Mouse (Mus musculus) mouse trophoblast stem cell (cell line): ENCODE data around the gene Kcnj11.

ENCODE experiments used
- in situ Hi-C, 2 experiments: fragments of 300-500 bp; cut with MseI, MboI; formaldehyde crosslinking; loops; 2 replicates in 1 of 2; 3 replicates in 1 of 2; pipeline ENCODE4 v1.15.1; 2025

The Kcnj11 gene

DNA sequence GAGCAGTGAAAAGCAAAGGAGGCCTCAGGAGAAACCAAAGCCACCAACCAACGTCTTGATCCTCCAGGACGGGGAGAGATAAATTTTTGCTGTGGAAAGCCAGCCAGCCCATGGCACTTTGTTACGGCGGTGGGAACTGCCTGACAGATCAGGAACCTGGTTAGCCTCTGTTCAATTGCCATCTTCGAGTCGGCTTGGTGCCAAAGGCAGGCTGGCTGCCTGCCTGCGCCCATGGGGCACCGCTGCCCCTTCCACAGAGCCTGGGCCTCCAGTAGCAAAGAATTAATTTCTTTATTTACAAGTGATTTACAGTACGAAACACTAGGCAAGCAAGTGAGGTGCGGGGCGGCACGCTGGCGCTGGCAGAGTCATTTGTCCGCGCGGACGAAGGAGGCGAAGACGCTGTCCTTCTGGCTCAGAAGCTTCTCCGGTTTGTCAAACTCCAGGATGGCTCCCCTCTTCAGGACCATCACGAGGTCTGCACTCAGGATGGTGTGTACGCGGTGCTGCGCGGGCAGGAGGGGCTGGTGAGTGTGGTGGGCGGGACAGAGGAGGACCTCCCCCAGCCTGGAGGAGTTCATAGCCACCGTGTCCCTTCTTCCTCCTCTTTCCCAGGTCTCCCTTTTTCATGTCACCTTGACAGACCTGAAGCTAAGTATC lies 3.8 kb upstream of the Kcnj11 start:
- in situ Hi-C loops: loop anchor here in 1 of 2 experiments (10.0 kb wide), 1 partner anchor 120 kb away; no protein-coding TSS in a partner anchor

DNA sequence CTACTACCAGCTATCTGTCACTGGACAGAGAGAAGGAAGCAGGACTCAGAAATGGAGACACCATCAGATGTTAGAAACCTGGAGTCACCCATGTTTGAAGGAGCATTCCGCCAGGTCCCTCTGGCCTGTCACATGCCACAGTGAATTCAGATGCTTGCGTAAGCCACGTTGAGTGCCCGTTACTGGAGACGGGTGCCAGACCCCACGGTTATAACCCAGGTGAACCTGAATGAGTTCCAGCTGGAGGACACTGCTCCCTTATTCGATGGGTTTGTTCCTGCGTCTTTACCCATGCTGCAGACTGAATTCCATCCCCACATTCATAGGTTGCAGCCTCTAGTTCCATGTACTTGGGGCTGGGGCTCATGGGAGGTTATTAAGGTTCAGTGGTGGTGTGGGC lies 3.2 kb upstream of the Kcnj11 start:
- in situ Hi-C loops: loop anchor here in 1 of 2 experiments (10.0 kb wide), 1 partner anchor 121 kb away; no protein-coding TSS in a partner anchor

DNA sequence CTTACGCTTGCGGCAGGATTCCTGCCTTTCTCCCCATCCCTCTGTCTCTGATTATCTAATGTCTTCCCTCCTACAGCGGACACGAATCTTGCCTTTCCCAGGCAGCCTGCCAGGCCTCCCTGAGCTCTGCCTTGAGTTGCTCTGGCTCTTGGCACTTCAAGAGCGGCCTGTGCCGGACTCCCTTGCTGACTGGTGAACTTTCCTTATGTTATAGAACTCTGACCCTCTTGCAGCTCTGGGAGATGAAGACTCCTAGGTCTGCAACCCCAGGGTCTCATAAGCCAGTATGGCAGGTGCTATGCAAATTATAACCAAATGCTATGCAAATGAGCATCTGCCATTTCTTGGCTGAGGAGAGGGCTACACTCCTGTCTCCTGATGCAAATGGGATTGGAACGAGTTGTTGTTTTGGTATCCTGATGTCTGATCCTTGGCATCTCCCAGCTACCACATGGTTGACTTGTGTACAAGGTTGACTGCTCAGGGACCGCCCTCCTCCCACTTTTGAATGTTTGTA lies 2.6 kb upstream of the Kcnj11 start:
- in situ Hi-C loops: loop anchor here in 1 of 2 experiments (10.0 kb wide), 1 partner anchor 122 kb away; no protein-coding TSS in a partner anchor

DNA sequence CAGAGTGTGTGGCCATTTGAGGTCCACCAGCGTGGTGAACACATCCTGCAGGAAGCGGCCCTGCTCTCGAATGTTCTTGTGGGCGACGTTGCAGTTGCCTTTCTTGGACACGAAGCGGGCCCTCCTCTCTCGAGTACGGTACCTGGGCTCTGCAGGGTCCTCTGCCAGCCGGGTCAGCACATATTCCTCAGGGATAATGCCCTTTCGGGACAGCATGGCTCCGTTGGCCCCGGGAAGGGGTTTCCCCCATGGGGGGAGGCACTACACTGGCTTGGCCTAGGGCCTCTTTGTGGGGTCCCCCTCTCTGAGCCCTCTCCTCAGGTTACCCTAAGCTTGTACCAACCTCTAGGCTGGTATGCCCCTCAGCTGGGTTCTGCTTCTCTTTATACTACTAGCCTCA lies 882 bp downstream of the Kcnj11 start:
- in situ Hi-C loops: loop anchor here (5.0 to 10.0 kb wide), 3 partner anchors 83 to 128 kb away; partner anchors contain the start of gene Abcc8 (in 1 of the 2)

DNA sequence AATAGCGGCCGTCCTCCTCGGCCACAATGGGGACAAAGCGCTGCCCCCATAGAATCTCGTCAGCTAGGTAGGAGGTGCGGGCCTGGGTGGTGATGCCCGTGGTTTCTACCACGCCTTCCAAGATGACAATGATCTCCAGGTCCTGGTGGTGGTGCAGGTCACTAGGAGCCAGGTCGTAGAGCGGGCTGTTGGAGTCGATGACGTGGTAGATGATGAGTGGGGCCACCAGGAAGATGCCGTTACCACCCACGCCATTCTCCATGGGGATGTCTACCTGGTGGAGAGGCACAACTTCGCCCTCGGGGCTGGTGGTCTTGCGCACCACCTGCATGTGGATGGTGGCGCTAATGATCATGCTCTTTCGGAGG lies 1.7 kb downstream of the Kcnj11 start:
- in situ Hi-C loops: loop anchor here in 1 of 2 experiments (5.0 kb wide), 2 partner anchors 83 to 128 kb away; partner anchors contain the start of gene Abcc8

DNA sequence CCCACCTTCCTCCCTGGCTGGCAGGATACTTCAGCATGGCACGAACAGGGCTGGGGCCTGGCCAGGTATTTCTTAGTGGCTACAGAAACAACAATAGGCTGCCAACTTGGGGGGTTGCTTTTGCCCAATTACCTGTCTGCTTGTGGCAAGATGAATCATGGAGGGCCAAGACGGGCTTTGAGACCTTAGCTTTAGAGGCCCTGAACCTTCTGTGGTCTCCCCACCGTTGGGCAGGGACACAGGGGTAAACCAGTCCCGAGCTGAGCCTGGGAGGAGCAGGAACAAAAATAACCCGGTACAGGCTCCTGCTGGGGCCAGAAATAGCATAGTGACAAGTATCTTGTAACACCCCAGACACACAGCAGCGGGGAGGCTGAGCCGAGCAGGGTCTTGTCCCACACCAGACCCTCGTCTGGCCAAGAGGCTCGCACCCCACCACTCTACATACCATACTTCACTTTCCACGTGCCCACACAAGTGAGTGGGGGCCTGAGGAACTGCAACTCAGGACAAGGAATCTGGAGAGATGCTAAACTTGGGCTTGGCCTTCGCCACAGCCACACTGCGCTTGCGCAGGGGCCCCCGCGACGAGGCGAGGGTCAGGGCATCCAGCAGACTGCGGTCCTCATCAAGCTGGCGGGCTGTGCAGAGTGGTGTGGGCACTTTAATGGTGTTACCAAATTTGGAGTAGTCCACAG lies 2.2 kb downstream of the Kcnj11 start:
- in situ Hi-C loops: loop anchor here in 1 of 2 experiments (5.0 kb wide), 2 partner anchors 84 to 129 kb away; partner anchors contain the start of gene Abcc8

DNA sequence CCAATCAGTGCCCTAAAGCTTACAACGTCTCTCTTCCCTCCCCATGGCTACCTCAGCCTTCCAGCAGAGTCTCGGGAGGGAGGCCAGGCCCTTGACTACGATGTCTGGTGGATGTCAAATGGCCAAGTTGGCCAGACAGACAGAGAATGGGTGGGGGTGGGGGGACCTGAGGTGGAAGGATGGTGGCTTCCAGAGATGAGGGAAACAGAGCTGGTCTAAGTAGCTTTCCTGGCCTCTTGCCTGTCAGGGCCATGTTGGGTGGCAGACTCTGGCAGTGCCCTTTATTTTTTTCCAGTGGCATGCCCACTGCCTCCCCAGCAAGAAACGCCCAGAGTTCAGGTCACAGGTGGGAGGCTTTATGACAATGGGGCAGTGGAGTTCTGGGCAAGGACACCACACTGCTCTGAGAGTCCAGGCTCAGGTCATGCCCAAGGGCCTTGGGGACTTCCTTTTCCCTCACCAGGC lies 3.2 kb downstream of the Kcnj11 start:
- in situ Hi-C loops: loop anchor here in 1 of 2 experiments (5.0 kb wide), 2 partner anchors 85 to 130 kb away; partner anchors contain the start of gene Abcc8

DNA sequence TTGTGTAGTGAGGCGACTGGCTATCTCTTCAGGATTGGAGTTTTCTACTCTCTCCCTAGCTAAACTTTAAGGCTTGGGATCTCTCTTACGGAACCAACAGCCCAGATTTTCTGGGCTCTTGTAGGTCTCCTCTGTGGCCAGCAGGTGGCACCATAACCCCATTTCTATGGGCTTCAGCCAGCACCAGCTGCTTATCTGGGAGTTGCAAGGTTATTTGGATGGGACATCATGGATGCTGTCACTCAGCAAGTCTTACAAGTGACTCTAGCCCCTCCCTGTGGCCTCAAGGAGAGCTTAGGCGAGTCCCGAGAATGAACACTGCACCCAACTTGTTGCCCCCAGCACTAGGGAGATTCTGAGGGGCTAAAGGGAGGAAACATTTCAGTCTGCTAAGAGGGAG lies 4.4 kb downstream of the Kcnj11 start:
- in situ Hi-C loops: loop anchor here in 1 of 2 experiments (5.0 kb wide), 2 partner anchors 86 to 131 kb away; partner anchors contain the start of gene Abcc8

DNA sequence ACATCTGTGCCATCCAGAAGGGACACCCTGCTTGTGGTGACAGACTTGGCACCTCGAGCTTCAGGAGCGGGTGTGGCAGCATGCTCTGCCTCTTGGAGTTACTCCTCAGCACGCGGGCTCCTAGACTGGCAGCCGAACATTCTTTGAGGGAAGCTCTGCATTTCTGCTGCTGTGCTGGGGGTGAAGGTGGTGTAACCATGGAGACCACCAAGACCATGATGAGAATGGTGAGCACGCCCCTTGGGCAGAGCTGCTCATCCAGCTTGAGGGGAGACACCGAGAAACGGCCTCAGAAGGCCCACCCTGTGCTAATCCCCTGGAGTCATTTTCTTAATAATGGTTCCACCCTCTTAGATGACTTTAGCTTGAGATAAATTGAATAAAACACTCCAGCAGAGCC lies 7.8 kb downstream of the Kcnj11 start:
- in situ Hi-C loops: no loop called here

DNA sequence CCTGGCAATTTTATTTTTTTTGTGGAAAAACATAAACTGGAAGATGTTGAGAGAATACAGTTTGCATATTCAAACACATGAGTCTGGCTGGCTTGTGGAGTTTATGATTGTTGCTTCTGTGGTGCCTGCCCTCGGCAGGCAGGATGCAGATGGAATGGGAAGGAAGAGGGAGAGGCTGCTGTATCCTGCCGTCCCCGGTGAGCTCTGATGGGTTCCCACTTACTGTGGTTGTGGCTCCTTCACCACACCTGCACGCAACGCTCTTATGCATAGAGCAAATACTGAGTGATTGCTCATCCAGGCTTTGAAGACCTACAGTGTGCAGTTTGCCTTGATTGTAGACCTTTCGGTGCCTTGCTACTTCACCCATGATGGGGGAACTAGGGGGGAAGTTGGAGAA lies 12.3 kb downstream of the Kcnj11 start:
- in situ Hi-C loops: no loop called here

DNA sequence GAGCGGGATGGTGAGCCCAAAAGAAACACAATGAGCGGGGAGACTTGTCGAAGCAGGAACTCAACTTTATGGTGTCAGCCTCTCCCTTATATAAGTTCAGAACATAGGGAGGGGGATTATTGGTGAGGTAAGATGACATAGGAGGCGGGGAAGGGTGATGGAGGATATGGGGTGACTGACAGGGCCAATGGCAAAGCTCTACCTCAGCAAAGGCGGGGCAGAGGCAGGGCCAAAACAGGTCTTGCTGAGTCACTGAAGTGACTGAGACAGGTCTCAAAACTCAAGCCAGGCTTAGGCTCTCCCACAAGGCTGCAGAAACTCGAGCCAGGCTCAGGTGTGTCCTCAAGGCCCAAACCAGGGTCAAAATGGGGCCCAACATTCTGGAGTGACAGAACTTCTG lies 14.2 kb downstream of the Kcnj11 start:
- in situ Hi-C loops: no loop called here

DNA sequence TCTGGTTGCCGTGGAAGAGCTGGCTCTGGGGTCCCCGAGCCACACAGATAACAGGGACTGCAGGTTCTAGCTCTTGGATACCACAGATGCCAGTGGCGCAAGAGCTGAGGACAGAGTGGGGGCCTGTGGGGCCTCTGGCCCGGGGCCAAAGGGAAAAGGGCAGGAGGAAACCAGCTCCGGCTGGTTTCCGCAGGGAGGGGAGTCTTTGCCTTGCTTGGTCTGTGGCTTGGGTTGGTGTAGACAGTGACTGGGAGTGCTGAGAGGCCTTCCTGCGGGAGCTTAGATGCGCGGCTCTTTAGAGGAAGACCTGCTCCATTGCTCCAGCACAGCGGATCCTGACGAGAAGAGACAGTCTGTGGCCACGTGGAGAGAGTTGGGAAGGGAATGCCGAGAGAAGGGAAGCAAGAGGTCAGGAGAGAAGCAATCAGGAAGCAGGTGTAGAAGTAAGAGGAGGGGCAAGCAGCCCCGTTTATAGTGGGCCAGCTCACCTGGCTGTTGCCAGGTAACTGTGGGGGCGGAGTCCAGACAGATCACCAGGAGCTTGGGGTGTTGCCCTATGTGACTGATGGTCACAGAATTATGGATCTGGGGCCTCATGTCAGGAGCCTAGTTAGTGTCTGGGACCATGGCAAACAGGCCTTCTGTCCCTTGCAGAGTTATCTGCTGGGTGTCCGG lies 15.6 kb downstream of the Kcnj11 start:
- in situ Hi-C loops: no loop called here

DNA sequence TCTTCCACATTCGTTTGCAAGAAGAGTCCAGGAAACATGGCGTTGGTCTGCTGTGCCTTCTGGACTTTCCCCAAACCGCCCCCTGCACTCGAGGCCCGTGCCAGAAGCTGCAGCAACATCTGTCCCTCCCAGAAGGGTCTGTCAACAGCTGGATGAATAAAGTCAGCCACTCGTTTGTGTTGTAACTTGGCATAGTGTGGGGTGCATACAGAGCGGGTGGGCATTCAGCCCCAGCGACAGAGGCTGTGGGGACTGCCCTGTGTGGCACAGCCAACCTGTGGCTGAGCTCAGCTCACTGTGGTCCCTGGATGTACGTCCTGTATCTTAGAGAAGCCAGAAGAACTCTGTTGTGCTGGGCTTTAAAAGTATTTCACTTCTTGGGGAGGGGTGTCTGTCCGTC lies 16.5 kb downstream of the Kcnj11 start:
- in situ Hi-C loops: no loop called here

DNA sequence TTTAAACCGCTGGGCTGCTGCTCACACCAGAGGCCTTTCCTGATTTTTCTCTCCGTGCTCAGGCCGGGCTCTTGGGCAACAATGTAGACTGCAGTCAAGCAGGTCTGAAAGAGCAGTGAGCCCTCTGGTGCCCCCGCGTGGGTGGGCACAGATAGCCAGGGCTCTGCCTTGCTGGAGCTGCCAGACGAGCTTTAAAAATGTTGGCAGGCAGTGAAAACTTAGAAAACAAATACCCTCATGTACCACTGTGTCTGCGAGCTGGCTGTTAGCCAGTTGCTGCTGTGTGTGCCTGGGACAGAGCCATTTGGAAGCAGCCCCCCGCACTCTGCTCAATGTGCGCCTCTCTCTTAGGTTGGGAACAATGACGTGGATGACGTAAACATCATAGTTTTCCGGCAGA lies 22.9 kb downstream of the Kcnj11 start:
- in situ Hi-C loops: no loop called here

DNA sequence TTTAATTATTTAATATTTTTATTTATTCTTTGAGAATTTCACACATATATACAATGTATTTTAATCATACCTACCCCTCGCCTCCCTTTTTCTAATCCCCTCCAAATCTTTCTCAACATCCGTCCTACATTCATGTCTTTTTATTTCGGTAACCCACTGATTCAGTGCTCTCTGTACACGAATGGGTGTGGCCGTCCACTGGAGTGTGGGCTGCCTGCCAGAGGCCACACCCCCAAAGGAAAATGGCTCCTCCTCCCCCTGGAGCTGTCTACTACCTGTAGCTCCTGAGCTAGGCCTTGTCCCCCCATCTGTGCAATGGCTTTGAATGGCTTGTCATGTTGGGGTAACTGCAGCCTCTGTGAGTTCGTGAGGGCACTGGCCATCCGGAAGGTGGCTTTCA lies 23.7 kb downstream of the Kcnj11 start:
- in situ Hi-C loops: no loop called here

DNA sequence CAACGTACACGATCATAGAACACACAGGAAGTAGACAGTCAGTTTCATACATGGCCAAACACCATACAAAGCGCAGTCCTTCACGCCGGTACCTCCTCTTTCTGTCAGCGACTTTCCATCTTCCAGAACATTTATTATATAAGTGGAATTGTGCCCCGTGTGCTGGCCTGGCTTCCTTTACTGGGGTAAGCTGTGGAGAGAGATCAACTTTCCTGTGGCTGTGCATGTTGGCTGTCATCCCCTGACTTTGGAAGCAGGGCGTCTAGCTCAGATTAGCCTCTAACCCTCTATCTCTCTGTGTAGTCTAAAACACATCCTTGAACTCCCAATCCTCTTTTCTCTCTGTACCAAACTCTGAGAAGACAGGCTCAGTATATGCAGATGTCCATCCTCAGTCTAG lies 31.7 kb downstream of the Kcnj11 start:
- in situ Hi-C loops: no loop called here

DNA sequence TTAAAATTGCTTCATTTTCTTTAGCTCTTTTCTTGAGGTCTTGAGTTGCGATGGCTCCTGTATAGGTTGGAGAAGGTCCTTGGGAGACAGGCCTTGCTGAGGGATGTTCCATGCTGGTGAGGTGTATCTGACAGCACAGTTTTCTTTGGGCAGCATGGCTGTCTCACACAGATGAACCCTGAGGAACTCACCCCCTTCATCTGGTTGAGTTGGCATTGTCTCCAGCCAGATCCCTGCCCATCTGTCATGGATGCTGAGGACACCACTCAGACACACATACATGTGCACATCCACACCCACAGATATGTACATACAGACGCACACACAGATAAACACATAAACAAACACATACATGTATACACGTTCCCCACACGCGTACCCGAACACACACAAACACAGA lies 37.3 kb downstream of the Kcnj11 start:
- in situ Hi-C loops: no loop called here

DNA sequence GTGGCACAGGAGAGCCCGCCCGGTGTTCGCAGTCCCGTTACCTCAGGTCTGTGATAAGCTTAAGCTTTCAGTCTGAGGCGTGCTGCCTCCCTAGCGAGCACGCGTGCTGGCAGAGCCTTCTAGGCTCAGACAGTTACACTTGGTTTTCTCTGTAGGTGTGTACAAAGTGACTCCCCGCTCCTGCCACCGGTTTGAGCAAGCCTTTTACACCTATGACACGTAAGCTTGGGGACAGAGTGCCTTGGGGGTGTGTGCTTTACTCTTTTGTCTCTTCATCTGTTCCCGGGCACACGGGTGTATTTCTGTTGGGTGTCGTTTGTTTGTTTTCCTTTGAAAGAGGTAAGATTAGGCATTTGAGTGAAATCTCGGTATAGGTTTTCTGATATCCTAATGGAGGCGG lies 39.0 kb downstream of the Kcnj11 start:
- in situ Hi-C loops: no loop called here

DNA sequence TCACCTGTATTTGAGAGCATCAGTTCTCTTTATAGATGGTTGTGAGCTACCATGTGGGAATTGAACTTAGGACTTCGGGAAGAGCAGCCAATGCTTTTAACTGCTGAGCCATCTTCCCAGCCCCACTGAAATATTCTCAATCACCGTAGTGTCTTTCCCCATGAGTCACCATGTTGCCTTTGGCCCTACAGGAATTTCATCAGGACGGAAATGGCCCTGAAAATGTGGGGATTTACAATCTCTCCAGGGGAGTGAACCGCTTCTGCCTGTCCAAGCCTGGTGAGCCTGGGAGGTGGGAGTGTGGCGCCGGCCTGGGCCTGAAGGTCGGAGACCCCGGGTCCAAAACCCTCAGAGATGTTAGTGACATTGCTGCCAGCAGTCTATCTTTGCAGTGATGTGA lies 39.9 kb downstream of the Kcnj11 start:
- in situ Hi-C loops: no loop called here

DNA sequence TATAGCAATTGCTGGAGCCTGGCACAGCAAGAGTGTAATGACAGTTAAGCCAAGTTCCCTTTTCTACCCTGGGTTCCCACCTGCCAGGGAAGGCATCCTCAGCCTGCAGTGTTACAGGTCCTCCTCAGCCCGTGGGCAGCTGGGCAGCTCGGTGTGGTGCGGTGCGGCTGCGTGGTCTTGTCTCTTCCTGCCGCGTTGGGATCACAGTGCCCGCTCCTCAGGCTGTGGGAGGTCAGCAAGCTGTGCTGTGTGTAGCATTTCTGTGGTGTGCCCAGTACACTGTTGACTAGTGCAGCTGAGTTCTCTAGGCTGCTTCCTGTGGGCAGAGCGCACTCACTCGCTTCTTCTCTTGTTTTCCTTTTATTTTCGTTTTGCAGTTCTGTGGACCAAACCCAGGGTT lies 41.7 kb downstream of the Kcnj11 start:
- in situ Hi-C loops: no loop called here

DNA sequence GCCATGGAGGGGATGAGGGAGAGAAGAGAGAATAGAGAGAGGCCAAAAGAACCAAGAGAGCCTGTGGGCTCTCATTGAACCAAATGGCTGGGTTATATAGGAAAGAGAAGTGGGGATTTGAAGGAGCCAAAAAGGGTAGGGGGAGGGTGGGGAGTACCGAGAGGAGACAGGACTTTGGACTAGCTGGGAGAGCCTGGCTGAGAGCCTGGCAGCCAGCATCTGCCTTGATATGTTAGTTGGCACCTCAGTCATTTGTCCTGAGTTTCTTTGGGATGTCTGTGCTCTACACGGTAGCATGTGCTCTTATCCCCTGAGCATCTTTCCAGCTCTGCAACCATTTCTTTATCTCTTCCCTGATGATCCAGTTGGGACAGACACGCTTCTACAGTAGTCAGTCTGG lies 47.0 kb downstream of the Kcnj11 start:
- in situ Hi-C loops: no loop called here
